Mouse (Mus musculus) myocyte (in vitro differentiated cells): ENCODE data around the gene Fkbp15. TPM values are rescaled to one million over a fixed set of nuclear protein-coding genes. Genes with fewer than 3 reads are reported as not detected.
A peak's percentile ranks its signal among the peaks of the same experiment; 100 is the strongest.

Experiments
- H3K27me3 ChIP-seq: one replicate; pipeline ENCODE4 v1.6.1; 2011; ENCODE audit not compliant: control insufficient read depth, insufficient read depth, insufficient read length
- H3K36me3 ChIP-seq: one replicate; pipeline ENCODE4 v1.6.1; 2011; ENCODE audit not compliant: control insufficient read depth, insufficient read depth
- H3K4me2 ChIP-seq: one replicate; pipeline ENCODE4 v1.6.1; 2011; ENCODE audit warnings: low read depth, control low read depth
- H3K4me3 ChIP-seq: one replicate; pipeline ENCODE4 v1.5.1; 2011; ENCODE audit warnings: mild to moderate bottlenecking, control low read depth, moderate library complexity
- H3K79me2 ChIP-seq: one replicate; pipeline ENCODE4 v1.6.1; 2011; ENCODE audit not compliant: control insufficient read depth, insufficient read depth
- H3ac ChIP-seq: one replicate; pipeline ENCODE4 v1.6.1; 2011; ENCODE audit not compliant: control insufficient read depth, insufficient read length
- CEBPB ChIP-seq: IDR thresholded peaks from 2 replicates; pipeline ENCODE4 v1.6.1; 2011; ENCODE audit warnings: mild to moderate bottlenecking, moderate library complexity; ENCODE audit not compliant: poor library complexity, insufficient read depth, severe bottlenecking
- E2F4 ChIP-seq: IDR thresholded peaks from one replicate; pipeline ENCODE4 v1.6.1; 2011; ENCODE audit warnings: mild to moderate bottlenecking, control low read depth, moderate library complexity; ENCODE audit not compliant: insufficient read depth
- MAX ChIP-seq: IDR thresholded peaks from one replicate; pipeline ENCODE4 v1.6.1; 2011; ENCODE audit warnings: low read depth, mild to moderate bottlenecking, control low read depth
- MYOD1 ChIP-seq, 3 experiments: IDR thresholded peaks; one replicate each; pipeline ENCODE4 v1.6.1; 2011; ENCODE audit warnings: control low read depth in 2 of 3, low read depth in 2 of 3, mild to moderate bottlenecking in 2 of 3, moderate library complexity in 1 of 3; ENCODE audit not compliant: insufficient read length in 2 of 3, control insufficient read depth in 1 of 3
- MYOG ChIP-seq, 3 experiments: IDR thresholded peaks; one replicate each; pipeline ENCODE4 v1.6.1; 2011; ENCODE audit warnings: control low read depth in 2 of 3, low read depth in 2 of 3, mild to moderate bottlenecking in 2 of 3; ENCODE audit not compliant: insufficient read length in 2 of 3, control insufficient read depth in 1 of 3, insufficient read depth in 1 of 3
- POLR2A ChIP-seq: IDR thresholded peaks from one replicate; pipeline ENCODE4 v1.6.1; 2011; ENCODE audit warnings: low read depth, mild to moderate bottlenecking, control low read depth, moderate library complexity; ENCODE audit not compliant: insufficient read length
- POLR2AphosphoS2 ChIP-seq: IDR thresholded peaks from one replicate; pipeline ENCODE4 v1.6.1; 2011; ENCODE audit warnings: low read depth, control low read depth; ENCODE audit not compliant: insufficient read length
- REST ChIP-seq: IDR thresholded peaks from one replicate; pipeline ENCODE4 v1.6.1; 2011; ENCODE audit warnings: mild to moderate bottlenecking, control low read depth, moderate library complexity; ENCODE audit not compliant: insufficient read depth, insufficient read length
- SRF ChIP-seq: IDR thresholded peaks from one replicate; pipeline ENCODE4 v1.6.1; 2011; ENCODE audit warnings: low read depth; ENCODE audit not compliant: control insufficient read depth, insufficient read length
- TCF12 ChIP-seq: IDR thresholded peaks from one replicate; pipeline ENCODE4 v1.6.1; 2011; ENCODE audit warnings: mild to moderate bottlenecking, control low read depth; ENCODE audit not compliant: poor library complexity, insufficient read depth, severe bottlenecking
- TCF3 ChIP-seq: IDR thresholded peaks from one replicate; pipeline ENCODE4 v1.6.1; 2011; ENCODE audit warnings: low read depth, control low read depth; ENCODE audit not compliant: insufficient read length
- USF1 ChIP-seq: IDR thresholded peaks from one replicate; pipeline ENCODE4 v1.6.1; 2011; ENCODE audit warnings: low read depth, mild to moderate bottlenecking, control low read depth, moderate library complexity
- polyA plus RNA-seq: library from polyadenylated mRNA; unstranded; fragments of >200 nt; fragmentation: generic; extraction: Trizol; gene quantifications from one replicate; pipeline ENCODE4 v1.2.1, GENCODE M21; 2012; ENCODE audit warnings: missing spikeins

Fkbp15 gene
- polyA plus RNA-seq, 1 experiment, result 18.4 TPM

DNA sequence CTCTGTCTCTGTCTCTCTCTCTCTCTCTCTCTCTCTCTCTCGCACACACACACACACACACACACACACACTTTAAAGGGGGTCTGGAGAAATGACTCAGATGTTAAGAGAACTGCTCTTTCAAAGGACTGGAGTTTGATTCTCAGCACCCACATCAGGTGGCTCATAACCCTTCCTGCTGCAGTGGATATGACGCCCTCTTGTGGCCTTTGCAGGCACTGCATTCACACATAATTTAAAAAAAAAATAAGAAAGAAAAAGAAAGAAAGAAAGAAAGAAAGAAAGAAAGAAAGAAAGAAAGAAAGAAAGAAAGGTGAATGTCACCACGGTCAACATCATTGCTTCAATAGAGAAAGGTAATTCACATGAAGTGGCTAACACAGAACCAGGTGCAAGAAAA lies 83.1 kb downstream of the Fkbp15 start:
- Histone ChIP-seq H3K79me2 (no peaks in the 10 kb centered on the region), H3K36me3 (no peaks in the 10 kb centered on the region), H3K27me3 (no peaks in the 10 kb centered on the region), H3K4me3 (no peak overlapping the region), H3ac (no peak overlapping the region), H3K4me2 (no peak overlapping the region)
- TF ChIP-seq MYOG (IDR thresholded peaks at IDR 0.05; ENCODE audit: control insufficient read depth in 1 of 3, insufficient read depth in 1 of 3, insufficient read length in 2 of 3, low read depth in 2 of 3) (no peak), CEBPB (no peak), E2F4 (no peak), REST (no peak), MYOD1 (IDR thresholded peaks at IDR 0.05; ENCODE audit: control insufficient read depth in 1 of 3, insufficient read length in 2 of 3, low read depth in 2 of 3) (no peak), MAX (no peak), TCF3 (no peak), POLR2A (no peak), POLR2AphosphoS2 (no peak), USF1 (no peak), SRF (no peak), TCF12 (no peak)

DNA sequence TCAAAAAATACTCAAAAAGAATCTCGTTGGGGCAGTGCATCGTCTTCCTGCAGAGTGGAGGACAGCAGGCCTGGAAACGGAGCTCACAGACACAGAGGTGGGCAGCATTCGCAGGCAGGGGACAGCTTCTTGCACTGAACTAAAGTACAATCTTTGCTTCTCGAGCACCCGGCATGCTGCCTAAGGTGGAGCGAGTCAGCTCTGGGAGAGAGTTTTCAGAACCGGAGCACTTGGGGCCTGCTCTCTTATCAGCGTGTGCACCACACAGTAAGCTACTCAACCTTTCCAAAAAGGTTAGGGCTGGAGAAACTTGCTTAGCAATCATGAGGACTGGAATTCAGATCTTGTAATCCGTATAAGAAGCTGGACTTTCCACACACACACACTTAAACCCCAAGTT lies 83.7 kb downstream of the Fkbp15 start:
- no peak overlapping the region for H3ac ChIP-seq
- no peaks in the 10 kb centered on the region for H3K36me3 ChIP-seq
- no peak overlapping the region for H3K4me3 ChIP-seq
- no peaks in the 10 kb centered on the region for H3K79me2 ChIP-seq
- no peaks in the 10 kb centered on the region for H3K27me3 ChIP-seq
- no peak for TF ChIP-seq USF1
- no peak overlapping the region for H3K4me2 ChIP-seq

DNA sequence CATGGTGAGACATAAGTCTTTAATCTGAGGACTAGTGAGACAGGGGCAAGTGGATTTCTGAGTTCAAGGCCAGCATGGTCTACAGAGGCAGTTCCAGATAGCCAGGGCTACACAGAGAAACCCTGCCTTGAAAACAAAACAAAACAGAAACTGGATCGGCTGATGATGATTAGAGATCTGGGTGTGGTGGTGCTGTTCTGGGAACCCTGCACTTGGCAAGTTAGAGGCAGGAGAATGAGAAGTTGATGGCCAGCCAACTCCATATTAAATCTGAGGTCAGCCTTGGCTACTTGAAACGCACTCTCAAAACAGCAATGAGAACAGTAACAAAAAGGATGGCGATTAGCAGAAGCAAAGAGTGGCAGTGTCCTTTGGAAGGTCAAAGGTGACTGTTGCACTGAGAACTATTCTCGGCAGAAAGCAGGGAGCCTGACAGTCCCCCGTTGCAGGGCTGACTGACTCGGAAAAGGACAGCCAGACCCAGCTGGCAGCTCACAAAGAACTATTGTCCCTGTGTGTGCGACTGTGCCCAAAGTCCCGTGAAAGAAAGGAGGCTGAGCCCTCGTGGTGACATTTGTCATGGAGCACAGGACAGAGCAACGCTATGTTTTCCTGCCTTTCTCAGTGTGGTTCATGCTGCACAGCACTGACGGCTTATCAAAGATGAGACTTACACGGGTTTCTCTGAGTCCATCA lies 85.4 kb downstream of the Fkbp15 start:
- TF ChIP-seq MYOD1 (IDR thresholded peaks at IDR 0.05; ENCODE audit: control insufficient read depth in 1 of 3, insufficient read length in 2 of 3, low read depth in 2 of 3) (no peak), USF1 (no peak), TCF3 (no peak), POLR2A (no peak), SRF (no peak)
- Histone ChIP-seq H3K36me3 (no peaks in the 10 kb centered on the region), H3K79me2 (no peaks in the 10 kb centered on the region), H3K4me3 (no peak overlapping the region), H3K4me2 (peak overlapping the region; percentile 46), H3ac (no peak overlapping the region), H3K27me3 (no peaks in the 10 kb centered on the region)

DNA sequence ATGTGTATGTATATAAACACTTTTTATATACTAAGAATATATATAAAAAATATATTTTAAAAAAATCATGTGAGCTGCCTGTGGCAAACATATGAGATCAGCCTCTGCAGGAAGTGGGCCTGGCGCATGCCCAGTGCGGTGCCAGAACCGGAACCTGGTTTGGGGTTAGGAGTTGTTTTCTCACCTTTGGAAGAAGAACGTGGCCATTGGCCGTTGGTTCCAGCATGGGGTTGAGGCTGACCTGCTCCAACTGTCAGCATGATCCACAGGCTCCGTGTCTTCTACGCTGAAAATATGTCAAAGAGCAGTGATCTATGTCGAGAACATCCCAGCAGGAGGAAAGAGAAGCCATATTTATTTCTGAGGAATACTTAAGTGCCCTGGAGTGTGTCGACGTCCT lies 86.4 kb downstream of the Fkbp15 start:
- Histone ChIP-seq H3K79me2 (no peaks in the 10 kb centered on the region), H3K36me3 (no peaks in the 10 kb centered on the region), H3ac (no peak overlapping the region), H3K27me3 (no peaks in the 10 kb centered on the region), H3K4me3 (no peak overlapping the region), H3K4me2 (no peak overlapping the region)
- TF ChIP-seq MAX (no peak), POLR2A (no peak), REST (no peak), CEBPB (no peak), SRF (no peak), MYOD1 (IDR thresholded peaks at IDR 0.05; ENCODE audit: control insufficient read depth in 1 of 3, insufficient read length in 2 of 3, low read depth in 2 of 3) (no peak), MYOG (IDR thresholded peaks at IDR 0.05; ENCODE audit: control insufficient read depth in 1 of 3, insufficient read depth in 1 of 3, insufficient read length in 2 of 3, low read depth in 2 of 3) (no peak), TCF3 (no peak), E2F4 (no peak), USF1 (no peak), POLR2AphosphoS2 (no peak), TCF12 (no peak)

DNA sequence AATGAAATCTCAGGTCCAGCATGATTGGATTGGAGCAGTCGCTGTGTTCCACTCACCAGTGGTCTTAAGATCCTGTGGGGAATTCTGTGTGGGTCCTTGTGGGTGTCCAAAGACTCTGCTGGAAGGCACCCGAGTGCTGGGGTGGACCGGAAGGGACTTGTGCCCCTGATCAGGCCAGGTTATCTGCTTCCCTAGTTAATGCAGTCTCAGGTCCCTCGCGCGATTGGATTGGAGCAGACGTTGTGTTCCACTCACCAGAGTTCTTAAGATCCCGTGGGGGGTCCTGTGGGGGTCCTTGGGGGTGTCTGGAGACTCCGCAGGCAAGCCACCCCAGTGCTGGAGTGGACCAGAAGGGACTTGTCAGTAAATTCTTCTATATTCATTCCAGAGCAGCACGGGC lies 87.7 kb downstream of the Fkbp15 start:
- TF ChIP-seq POLR2AphosphoS2, result no peak
- no peak for TF ChIP-seq TCF12
- no peak for TF ChIP-seq SRF
- TF ChIP-seq TCF3, result no peak
- TF ChIP-seq CEBPB, result no peak
- TF ChIP-seq REST, result no peak
- no peak for TF ChIP-seq USF1
- no peak for TF ChIP-seq POLR2A
- no peak for TF ChIP-seq E2F4
- no peak for TF ChIP-seq MYOD1 (IDR thresholded peaks at IDR 0.05; ENCODE audit: control insufficient read depth in 1 of 3, insufficient read length in 2 of 3, low read depth in 2 of 3)
- H3K4me3 ChIP-seq, result no peak overlapping the region
- no peaks in the 10 kb centered on the region for H3K27me3 ChIP-seq
- H3K4me2 ChIP-seq, result no peak overlapping the region
- H3K36me3 ChIP-seq, result no peaks in the 10 kb centered on the region
- no peaks in the 10 kb centered on the region for H3K79me2 ChIP-seq
- H3ac ChIP-seq, result no peak overlapping the region
